Mouse (Mus musculus) erythroid progenitor cell, adult 5-6 weeks (primary cell): Measurements from ENCODE around the gene Tmem147. TPM values are rescaled to one million over a fixed set of nuclear protein-coding genes. Genes with fewer than 3 reads are reported as not detected.
"Not testable (repeated sequence)": the region's sequence is repeated elsewhere in the genome, so short reads cannot be mapped to it uniquely, and the experiment has no call there.

Experiments used
- ATAC-seq: replicated peaks from 2 replicates; pipeline ENCODE4 v1.8.0; 2016; ENCODE audit warnings: moderate number of reproducible peaks, mild to moderate bottlenecking, moderate TSS enrichment, inconsistent platforms; ENCODE audit not compliant: poor library complexity, low FRiP score, severe bottlenecking
- total RNA-seq, 2 experiments: library from RNA; stranded (forward) in 1 of 2; stranded (reverse) in 1 of 2; fragments of 150-400 nt in 1 of 2; fragments of 186-747, 209-891 nt in 1 of 2; gene quantifications; 2 replicates each; pipeline versions ENCODE4 v1.2.3 to v1.2.4; 2015 to 2017; ENCODE audit warnings: low replicate concordance in 2 of 2

Gene Tmem147
- 5.4 and 21.0 TPM in 2 replicates for total RNA-seq (2015; ENCODE audit: low replicate concordance)
- total RNA-seq (2017; ENCODE audit: low replicate concordance), result 5.1 and 11.2 TPM in 2 replicates

- ATAC-seq, result peak; percentile 92
Measured at GRCm38 (mm10) chr7:30729396-30730063, at the start of gene Tmem147. Gene Tmem147, minus strand, starts transcription at chr7:30729540.

- ATAC-seq, result no peak
Measured at GRCm38 (mm10) chr7:30777911-30778310, 48.6 kb upstream of the Tmem147 start.

GRCm38 (mm10) chr7:30777081-30777579 lies 47.8 kb upstream of the Tmem147 start:
- ATAC-seq, result no peak

- ATAC-seq, result no peak
Measured at GRCm38 (mm10) chr7:30776104-30776503, 46.8 kb upstream of the Tmem147 start.

- ATAC-seq, result no peak
Measured at GRCm38 (mm10) chr7:30769236-30769635, 39.9 kb upstream of the Tmem147 start.

GRCm38 (mm10) chr7:30766408-30766807 lies 37.1 kb upstream of the Tmem147 start:
- ATAC-seq, result no peak

GRCm38 (mm10) chr7:30765173-30765572 lies 35.8 kb upstream of the Tmem147 start:
- ATAC-seq, result no peak

- ATAC-seq, result no peak
Measured at GRCm38 (mm10) chr7:30763456-30763855, 34.1 kb upstream of the Tmem147 start, which contains the start of gene Dmkn. Gene Dmkn, plus strand, starts transcription at chr7:30763756.

GRCm38 (mm10) chr7:30761769-30762352 lies 32.5 kb upstream of the Tmem147 start:
- ATAC-seq, result no peak

- no peak for ATAC-seq
Measured at GRCm38 (mm10) chr7:30758853-30759252, 29.5 kb upstream of the Tmem147 start.

- ATAC-seq, result no peak
Measured at GRCm38 (mm10) chr7:30757001-30757400, 27.7 kb upstream of the Tmem147 start.

GRCm38 (mm10) chr7:30751086-30751669 lies 21.8 kb upstream of the Tmem147 start, which contains the start of gene Sbsn:
Gene Sbsn, plus strand, starts transcription at chr7:30751471.
- no peak for ATAC-seq

- no peak for ATAC-seq
Measured at GRCm38 (mm10) chr7:30749824-30750606, 20.7 kb upstream of the Tmem147 start.

- ATAC-seq, result no peak
Measured at GRCm38 (mm10) chr7:30747525-30748204, 18.3 kb upstream of the Tmem147 start.

- no peak for ATAC-seq
Measured at GRCm38 (mm10) chr7:30744022-30744598, 14.8 kb upstream of the Tmem147 start.

- 0 out of 2 replicates have a peak, but pooled peaks have one; percentile 26 for ATAC-seq
Measured at GRCm38 (mm10) chr7:30743617-30744016, 14.3 kb upstream of the Tmem147 start, which contains the start of gene Gapdhs. Gene Gapdhs, minus strand, starts transcription at chr7:30743681.

GRCm38 (mm10) chr7:30742570-30742969 lies 13.2 kb upstream of the Tmem147 start:
- not testable (repeated sequence) for ATAC-seq

- no peak for ATAC-seq
Measured at GRCm38 (mm10) chr7:30736211-30736610, 6.9 kb upstream of the Tmem147 start.
